Mouse (Mus musculus) thymus, postnatal 25 days (tissue): ENCODE measurements around the gene Gm10663.

ENCODE experiments used
- DNase-seq: peaks from one replicate; pipeline ENCODE4 v3.0.0; 2022

The Gm10663 gene

DNA sequence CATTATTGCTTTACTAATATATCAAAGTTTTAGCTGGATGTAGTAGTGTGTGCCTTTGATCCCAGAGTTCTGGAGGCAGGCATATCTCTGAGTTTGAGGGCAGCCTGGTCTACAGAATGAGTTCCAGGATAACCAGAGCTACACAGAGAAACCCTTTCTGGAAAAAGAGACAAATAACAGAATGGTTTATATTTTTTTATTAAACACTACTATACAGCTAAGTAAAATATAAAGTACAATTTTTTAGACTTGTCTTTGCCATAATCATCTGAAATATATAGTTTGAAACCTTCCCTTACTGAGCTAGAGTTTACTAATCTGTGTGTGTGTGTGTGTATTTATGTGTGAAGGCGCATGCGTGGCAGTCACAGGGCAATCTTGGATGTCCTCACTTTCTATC, at the start of gene Gm10663:
TSS of gene Gm10663 (plus strand) at position 301 of the 400 bp plus-strand sequence.
- DNase-seq: no peak

DNA sequence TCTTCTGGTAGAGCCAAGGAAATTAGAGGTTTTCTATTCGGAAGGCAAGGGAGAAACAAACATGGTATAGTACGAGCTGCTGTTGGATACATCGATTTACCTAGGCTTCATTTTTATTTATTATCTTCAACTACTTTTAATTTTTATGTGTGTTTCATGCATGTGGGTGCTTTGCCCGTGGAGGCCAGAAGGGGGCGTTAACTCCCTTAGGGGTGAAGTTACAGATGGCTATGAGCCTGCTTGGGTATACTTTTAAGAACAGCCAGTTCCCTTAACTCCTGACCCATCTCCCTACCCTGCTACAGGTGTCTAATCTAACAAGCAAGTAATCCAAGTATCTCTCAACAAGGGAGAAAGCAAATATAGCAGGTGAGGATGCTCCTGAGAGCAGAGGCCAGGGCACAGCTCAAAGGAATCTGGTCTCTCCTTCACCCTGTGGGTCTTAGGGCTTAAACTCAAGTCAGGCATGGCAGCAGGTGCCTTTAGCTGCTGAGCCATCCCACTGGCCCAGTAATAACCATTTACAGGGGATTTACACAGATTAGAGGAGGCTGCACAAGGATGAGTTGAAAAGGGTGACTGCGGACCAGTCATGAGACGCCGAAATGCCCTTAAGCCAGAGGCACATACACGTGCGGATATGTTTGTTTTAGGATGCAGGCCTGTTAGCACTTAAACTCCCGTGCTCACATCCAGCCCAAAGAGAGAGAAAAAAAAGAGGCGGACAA, 45.7 kb upstream of the Gm10663 start:
- no peak for DNase-seq

DNA sequence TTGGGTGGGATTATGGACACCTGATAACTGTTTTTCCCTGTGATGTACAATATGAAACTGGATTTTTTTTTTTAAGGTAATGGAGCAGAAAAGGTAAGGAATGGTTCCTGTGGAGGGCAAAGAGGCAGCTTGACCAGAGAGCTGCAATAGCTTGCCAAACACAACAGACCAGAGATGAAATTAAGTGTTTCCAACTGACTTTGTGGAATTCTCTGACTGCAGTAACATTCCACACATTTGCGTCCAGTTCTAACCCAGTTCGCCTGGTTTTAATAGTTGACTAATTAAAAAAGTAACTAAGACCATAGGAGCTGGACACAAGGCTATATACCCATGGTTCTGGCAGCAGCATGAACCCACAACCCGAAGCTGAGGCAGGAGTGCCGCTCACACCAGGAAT, 45.1 kb upstream of the Gm10663 start:
- no peak for DNase-seq

DNA sequence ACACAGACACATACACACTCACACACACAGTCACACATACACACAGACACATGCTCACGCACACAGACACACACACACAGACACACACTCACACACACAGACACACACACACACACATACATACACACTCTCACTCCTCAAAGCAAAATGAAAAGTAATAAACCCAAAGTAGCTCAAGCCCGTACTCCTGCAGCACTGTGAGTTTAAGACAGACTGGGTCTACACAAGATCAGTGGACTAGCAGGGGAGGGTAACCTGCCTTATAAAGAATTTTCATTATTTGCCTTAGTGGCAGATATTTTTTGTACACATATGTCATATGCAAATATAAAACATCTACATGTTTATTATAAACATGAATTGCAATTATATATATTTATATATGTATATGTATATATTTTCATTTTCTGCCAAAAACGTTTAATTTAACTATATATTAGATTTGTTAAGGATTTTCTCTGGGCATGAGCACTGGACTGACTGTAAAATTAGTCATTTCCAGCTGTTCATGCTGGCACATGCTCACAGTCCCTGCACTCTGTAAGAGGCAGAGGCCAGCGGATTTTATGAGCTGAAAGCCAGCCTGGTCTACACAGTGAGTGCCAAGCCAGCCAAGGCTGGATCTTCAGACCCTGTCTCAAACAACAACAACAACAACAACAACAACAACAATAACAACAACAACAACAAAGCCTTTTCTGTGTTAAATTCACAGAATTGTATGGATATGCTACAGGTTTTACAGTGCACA, 43.9 kb upstream of the Gm10663 start:
- DNase-seq: no peak

DNA sequence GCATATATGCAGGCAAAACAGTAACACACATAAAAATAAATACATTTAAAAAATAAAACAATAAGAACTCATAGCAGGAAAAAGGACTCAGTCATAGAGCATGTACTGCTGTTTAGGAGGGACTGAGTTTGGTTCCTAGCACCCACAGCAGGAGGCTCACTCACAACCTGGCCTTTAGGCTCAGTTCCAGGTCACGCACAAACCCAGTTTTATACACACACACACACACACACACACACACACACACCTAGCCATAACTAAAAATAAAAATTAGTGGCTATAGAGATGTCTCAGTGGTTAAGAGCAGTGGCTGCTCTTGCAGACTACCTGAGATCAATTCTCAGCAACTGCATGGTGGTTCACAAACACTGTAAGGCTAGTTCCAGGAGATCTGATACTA, 42.7 kb upstream of the Gm10663 start:
- no peak for DNase-seq

DNA sequence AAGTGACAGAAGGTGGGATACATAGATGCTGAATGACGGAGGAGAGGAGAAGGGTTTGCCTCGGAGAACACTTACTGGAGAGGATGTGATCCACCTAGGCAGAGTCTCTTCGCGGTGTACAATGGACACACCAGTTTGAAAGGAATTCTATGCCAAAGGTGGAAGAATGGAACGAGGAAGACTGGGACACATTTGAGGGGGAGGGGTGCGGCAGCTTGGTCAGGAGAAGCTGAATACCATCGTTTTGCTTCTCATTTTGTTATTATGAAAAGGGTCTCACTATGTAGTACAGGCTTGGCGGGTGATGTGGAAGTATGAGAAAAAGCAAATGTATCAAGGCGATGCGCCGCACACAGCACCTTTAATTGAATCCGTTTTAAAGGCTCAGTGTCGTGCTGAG, 41.8 kb upstream of the Gm10663 start:
- no peak for DNase-seq

DNA sequence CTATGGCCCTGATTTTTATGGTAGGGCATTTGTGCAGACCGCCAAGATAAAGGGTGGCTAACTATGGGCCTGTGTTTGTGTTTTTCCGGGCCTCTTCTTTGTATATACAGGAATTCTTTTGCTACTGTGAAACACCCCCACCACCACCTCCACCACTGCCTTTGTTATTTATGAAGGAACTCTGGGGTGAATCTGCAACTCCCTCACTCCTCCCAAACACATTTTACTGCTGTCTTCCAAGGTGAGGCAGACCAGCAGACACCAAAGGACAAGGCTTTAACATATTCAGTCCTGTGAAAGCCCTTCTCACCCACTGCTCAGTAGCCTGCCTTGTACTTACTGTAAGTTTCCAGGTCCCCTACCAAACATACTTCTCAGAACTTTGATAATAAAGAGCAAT, 40.7 kb upstream of the Gm10663 start:
- DNase-seq: no peak

DNA sequence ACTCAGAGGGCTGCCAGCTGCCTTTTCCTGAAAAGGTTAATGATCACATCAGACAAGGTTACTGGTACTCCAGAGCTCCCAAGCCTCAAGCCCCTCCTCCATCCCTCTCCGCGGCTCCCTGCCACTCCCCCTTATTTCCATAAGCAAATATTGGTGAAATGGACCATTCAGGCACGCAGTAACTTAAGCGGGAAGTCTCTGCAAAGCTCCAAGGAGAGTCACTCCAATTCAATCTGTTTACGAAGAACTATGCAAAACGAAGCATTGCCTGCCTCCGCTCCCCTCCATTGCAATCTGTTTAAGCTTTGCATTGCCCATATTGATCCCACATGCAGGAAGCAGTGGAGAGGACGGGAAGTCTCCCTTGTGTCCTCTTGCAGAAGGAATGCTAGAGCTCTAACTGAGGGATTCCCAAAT, 37.7 kb upstream of the Gm10663 start, which contains the start of gene Apela:
TSS of gene Apela (minus strand) at position 220 of the 417 bp plus-strand sequence.
- DNase-seq: no peak

DNA sequence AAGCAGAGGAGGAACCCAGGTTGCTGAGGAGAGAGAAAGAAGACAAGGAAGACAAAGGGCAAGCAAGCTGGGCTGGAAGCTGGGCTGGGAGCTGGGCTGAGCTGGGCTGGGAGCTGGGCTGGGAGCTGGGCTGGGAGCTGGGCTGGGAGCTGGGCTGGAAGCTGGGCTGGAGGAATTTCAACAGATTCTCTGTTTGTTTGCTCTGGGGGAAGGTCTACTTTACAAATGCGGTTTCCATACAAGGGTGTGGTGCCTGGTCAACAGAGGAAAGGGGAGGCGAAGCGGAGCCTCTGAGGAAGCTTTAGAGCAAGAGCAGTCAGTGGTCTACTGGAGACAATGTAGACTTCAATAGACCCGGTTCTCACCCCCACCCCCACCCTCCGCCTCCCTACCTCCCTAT, 28.3 kb upstream of the Gm10663 start:
- DNase-seq: no peak

DNA sequence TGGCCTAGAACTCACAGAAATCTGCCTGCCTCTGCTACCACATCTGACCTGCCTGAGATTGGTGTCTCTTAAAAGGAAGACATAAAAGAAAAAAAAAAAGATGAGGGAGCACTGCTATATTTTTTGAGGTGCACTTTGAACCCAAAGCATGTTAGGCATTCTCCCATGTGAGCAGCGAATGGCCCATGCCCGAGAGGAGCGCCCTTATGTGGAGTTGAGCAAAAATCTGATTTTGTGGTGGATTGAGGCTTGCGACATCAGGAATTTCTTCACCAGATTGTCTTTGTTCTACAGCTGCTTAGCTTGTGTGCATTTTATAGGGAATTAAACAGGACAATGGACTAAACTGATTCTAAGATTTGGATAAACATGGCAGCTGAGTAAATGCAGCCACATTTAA, 27.6 kb upstream of the Gm10663 start:
- no peak for DNase-seq

DNA sequence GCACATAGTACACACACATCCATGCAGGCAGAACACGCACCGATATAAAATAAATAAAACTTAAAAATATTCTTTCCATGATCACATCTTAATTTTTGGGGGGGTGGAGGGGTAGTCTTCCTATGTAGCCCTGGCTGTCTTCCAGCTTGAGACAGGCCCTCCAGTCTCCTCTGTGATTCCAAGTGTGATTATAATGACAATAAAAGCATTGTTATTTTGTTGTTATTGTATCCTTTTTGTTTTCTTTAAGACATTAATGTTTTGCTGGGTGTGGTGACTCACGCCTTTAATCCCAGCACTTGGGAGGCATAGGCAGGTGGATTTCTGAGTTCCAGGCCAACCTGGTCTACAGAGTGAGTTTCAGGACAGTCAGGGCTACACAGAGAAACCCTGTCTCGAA, 27.0 kb upstream of the Gm10663 start:
- no peak for DNase-seq

DNA sequence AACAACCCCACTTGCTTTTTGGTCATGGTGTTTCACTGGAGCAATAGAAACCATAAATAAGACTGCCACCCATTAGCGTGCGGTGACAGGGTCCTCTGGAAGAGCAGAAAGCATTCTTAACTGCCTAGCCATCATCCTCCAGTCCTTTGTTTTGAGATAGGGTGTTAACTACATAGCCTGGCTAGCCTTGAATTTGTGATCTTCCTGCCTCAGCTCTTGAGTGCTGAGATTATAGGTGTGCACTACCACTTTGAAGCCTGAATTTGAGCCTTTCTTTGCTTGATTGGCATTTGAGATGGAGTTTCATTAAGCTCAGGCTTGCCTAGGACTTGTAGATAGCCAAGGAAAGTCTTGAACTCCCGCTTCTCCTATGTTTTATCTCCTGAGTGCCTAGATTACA, 21.3 kb upstream of the Gm10663 start:
- DNase-seq: no peak

DNA sequence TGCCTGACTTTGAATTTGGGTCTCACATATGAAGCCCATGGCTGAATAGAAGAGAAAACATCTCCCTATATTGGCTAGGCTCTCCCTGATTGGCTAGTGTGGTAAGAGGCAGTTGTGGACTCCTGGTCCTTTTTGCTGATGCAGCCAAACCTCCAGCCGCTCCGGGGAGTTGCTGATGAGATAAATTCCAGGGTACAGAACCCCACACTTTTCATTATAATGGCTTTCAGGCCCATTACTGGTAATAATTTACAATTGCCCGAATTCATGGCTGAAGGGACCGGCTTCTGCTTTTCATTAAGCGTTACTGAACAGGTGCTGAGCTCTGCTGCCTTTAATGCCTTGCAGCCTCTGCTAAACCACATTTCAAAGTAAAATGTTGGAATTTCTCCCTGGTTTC, 20.9 kb upstream of the Gm10663 start:
- no peak for DNase-seq

DNA sequence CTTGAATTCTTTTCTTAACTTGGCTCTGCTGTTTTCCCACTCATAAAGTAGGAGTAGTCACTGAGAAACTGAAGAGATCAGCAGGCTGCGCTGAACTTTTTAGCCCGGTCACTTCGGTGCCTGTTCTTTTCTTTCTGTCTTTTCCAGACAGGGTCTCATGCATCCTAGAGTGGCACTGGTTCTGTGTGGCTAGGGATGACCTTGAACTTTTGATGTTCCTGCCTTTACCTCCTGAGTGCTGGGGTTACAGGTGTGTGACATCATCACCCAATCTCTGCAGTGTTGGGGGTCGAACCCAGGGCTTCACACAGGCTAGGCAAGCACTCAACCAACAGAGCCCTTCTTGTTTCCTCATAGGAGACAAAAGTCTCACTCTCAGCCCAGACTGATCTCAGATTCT, 18.1 kb upstream of the Gm10663 start:
- no peak for DNase-seq

DNA sequence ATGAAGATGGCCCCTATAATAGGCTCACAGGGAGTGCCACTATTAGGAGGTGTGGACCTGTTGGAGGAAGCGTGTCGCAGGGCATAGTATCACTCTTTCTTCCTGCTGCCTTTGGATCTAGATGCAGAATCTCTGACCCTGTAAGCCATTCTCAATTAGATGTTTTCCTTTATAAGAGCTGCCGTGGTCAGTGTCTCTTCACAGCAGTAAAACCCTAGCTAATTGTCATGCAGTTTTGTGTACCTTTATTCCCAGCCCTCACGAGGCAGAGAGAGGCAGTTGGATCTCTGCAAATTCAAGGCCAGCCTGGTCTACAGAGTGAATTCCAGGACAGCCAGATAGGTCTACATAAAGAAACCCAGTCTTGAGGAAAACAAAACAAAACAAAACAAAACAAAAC, 12.6 kb upstream of the Gm10663 start:
- DNase-seq: no peak

DNA sequence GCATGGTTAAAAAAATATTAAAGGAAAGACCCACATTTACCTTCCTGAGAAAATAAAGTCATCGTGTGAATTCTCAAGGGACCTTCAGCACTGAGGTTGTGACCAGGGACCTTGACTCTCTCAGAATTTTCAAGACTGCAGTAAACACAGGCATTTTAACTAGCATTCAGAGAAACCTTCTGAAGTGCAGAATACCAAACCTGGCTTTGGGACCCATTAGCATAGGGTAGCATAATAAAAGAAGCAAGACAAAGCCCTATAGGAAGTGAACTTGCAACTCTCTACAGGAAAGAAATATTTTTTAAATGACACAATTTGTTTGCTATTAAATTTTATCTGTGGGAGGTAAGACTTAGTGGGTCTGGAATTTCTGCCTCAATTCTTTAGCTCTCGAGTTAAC, 10.8 kb upstream of the Gm10663 start:
- no peak for DNase-seq

DNA sequence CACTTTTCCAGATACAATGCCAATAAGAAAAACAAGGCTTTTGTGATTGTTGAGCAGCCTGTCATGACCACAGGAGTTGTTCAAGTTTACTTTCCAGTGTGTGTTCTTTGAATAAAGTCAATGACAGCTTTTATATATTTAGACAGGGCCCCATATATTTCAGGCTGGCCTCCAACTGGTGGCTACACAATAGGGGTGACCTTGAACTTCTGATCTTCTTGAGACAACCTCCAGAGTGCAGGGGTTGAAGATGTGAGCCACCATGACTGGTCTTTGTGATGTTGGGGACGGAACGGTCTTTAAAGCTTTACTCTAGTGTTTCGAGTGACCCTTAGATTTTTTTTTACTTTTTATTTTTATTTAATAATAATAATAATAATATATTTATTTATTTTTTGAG, 9.2 kb upstream of the Gm10663 start:
- DNase-seq: no peak

DNA sequence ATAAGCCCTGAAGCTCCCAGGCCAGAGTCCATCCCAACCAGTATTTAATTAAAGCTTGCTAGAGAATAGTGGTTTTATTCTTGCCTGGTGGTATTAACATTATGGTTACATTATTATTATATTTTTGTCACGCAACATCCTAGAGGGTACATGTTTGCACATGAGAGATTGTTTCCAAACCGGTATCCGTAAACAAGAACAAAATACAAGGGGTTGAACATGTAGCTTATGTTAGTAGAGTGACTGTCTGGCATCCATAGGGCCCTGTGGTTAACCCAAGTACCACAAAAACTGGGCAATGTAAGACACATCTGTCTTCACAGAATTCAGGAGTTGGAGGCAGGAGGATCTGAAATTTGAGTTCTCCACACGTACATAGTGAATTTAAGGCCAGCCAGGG, 7.8 kb upstream of the Gm10663 start:
- no peak for DNase-seq

DNA sequence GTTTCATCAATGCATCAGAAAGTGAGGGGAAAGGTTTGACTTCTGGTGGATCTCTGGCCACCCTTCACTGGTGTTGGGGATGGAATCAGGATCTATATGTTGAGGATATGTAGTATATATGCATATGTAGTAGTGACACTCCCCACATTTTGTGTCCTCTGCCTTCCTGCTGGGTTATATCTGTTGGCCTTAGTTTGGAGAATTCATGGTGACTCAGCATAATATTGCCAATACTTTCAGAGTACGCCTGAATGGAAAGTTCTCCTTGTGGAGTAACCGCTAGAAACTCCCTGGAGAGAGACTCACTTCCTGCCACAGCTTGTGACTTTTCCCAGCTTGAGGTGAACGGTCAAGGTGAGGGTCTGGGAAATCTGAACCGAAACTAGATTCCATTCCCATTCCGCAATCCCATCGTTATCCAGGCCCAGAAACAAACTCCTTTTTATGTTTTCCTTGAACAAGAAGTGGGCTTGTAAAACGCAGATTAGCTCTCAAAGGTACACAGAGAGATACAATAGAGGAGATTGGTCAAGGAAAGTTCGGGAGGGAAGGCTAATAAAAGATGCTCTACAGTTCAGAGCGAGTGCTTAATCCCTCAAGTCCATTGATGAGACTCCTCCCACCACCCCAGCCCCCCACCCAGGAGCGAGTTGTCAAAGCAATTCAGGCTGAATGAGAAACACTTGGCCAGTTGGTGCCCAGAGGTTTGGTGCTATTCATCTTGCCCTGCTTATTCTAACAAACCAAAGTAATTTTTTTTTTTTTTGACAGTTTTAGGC, 7.0 kb upstream of the Gm10663 start:
- no peak for DNase-seq

DNA sequence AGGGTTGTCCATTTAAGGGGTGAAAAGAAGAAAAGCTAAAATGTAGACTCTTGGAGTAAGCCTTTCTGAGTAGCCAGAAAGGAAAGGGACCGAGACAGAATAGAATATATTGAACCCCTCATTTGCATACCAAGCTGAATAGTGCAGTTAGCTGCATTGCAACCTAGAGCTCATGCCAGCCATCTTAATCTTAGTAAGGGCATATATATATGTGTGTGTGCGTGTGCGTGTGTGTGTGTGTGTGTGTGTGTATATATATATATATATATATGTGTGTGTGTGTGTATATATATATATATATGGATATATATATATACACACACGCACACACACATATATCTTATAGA, 6.4 kb upstream of the Gm10663 start:
- DNase-seq: no peak

DNA sequence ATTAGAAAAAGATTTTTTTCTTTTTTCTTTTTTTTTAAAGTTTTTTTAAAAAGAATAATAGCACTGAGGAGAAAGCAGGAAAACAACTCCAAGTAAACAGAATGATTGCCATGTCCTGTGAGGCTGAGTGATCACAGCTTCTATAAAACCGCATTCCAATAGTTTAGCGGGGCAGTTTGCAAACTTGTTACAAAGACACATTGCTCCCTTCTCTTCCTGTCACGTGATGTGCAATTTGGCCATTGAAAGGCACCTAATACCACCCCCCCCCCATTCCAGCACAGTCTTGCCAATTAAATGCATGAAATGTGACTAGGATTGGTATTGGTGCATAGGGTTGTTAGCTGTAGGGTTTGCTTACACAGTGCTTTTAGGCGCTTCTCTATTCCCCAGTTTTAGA, 3.8 kb upstream of the Gm10663 start:
- DNase-seq: no peak

DNA sequence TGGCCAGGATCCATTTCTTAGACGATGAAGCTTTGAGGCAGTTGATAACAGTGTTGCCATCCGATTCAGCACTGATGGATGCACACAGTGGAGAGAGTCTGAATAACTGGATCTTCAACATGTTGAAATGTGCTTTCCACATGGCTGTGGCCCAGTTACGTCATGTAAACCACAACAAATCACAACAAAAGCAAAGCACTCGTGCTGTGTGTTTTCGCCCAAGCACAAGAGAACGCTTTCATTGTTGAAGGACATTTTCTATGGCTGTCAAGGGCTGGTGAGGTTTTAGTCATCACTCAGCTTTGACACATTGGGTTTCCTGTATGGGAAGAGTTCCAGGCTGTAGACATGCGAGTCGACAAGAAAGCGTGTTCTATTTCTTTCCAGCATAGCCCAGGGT, 5.9 kb downstream of the Gm10663 start:
- DNase-seq: no peak

DNA sequence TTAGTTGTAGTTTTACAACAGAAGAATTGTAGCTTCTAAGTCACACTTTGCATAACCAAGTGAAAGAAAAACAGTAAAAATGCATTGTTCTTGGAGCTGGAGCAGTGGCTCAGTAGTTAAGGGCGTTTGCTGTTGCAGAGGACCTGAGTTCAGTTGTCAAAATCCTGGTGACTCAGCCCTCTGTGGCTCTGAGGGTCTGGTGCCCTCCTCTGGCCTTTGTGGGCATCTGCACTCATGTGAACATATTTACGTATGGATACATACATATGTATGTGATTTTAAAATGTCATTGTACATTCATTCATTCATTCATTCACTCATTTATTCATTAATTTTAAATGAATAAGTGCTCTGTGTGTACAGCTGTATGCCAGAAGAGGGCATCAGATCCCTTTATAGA, 10.8 kb downstream of the Gm10663 start:
- DNase-seq: no peak

DNA sequence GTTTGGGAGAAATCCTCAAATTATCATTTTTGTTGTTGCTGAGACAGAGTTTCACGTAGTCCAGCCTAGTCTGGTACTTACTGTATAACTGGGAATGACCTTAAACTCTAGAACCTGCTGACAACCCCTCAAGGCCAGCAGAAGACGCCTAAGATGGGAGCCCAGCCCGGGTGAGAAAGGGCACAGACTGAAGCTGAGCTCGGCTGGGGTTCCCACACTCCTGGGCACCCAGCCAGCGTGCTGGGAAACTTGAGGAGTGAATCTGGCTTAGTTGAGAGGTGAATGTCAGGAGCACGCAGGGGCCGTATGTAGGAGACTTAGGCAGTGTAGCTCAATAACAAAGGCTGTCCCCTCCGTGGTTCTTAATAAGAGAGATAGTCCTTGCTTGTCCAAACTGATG, 12.9 kb downstream of the Gm10663 start:
- DNase-seq: no peak
